Mouse (Mus musculus) spleen, adult 2 months (tissue): Measurements from ENCODE around the gene Etv6.

Experiments
- CTCF ChIP-seq: fragments of 200-500 bp; IDR thresholded peaks from 2 replicates; pipeline ENCODE4 v1.5.1; 2011; ENCODE audit warnings: mild to moderate bottlenecking, inconsistent platforms; ENCODE audit not compliant: insufficient read depth, insufficient read length, insufficient replicate concordance; ENCODE audit errors: extremely low read depth
- POLR2A ChIP-seq: fragments of 200-500 bp; IDR thresholded peaks from 2 replicates; pipeline ENCODE4 v1.6.1; 2011; ENCODE audit warnings: low read depth, low read length, inconsistent platforms

- TF ChIP-seq POLR2A (no peak), CTCF (no peak)
Observed at GRCm38 (mm10) chr6:134095582-134095981, 60.1 kb downstream of the Etv6 start.
